9 mouse cellular contexts compared by ENCODE assay signal in the genomic region with DNA sequence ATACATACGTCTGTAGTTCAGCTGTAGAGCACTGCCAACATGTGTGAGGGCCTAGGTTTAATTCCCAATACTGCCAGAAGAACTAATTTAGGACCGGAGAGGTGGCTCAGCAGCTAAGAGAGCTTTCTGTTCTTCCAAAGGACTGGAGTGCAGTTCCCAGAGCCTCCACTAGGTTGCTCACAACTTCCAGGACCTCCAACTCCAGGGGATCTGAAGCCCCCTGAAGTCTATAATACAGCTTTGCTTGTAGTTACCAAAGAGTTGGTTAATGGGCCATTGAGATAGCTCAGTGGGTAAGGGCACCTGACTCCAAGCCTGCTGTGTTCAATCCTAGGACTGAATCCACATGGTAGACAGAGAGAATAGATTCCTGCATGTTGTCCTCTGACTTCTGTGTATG. TPM values are rescaled to one million over a fixed set of nuclear protein-coding genes. Genes with fewer than 3 reads are reported as not detected.
DNase-seq lines count a peak whose midpoint lies in the region; ATAC-seq and TF ChIP-seq lines count a peak whose summit lies in the region.
"Had no signal": no experiment of that assay in that cellular context is flagged by ENCODE, and none has a peak within 500 bp of the region (broad histone marks: within the 10 kb centered on the region; RNA-seq: fewer than 3 reads in every experiment).

No protein-coding gene starts in this region.

- H3K27me3 ChIP-seq in forebrain, embryonic 10.5 days (ENCODE audit: poor library complexity, severe bottlenecking): no peaks in the 10 kb centered on the region
- H3K27me3 ChIP-seq in forebrain, embryonic 13.5 days: no peaks in the 10 kb centered on the region
- no peaks in the 10 kb centered on the region for H3K27me3 ChIP-seq in limb, embryonic 11.5 days (ENCODE audit: control insufficient read depth, insufficient read depth, low read length)
- no peaks in the 10 kb centered on the region for H3K27me3 ChIP-seq in limb, embryonic 10.5 days (ENCODE audit: low read depth, poor library complexity, severe bottlenecking)
- no peaks in the 10 kb centered on the region for H3K27me3 ChIP-seq in Patski

- H3K36me3 ChIP-seq in forebrain, embryonic 10.5 days (replicated peaks): no peaks in the 10 kb centered on the region
- H3K36me3 ChIP-seq in forebrain, embryonic 13.5 days (ENCODE audit: poor library complexity, severe bottlenecking): no peaks in the 10 kb centered on the region
- no peaks in the 10 kb centered on the region for H3K36me3 ChIP-seq in limb, embryonic 11.5 days (ENCODE audit: control insufficient read depth, insufficient read depth, low read length)
- H3K36me3 ChIP-seq in limb, embryonic 10.5 days: no peaks in the 10 kb centered on the region

- H3K4me3 ChIP-seq in forebrain, embryonic 10.5 days: no peak overlapping the region
- H3K4me3 ChIP-seq in forebrain, embryonic 13.5 days: no peak overlapping the region
- H3K4me3 ChIP-seq in limb, embryonic 11.5 days (ENCODE audit: low read depth, low read length): no peak overlapping the region
- no peak overlapping the region for H3K4me3 ChIP-seq in limb, embryonic 10.5 days

- H3K9me3 ChIP-seq in forebrain, embryonic 10.5 days: no peaks in the 10 kb centered on the region
- no peaks in the 10 kb centered on the region for H3K9me3 ChIP-seq in forebrain, embryonic 13.5 days (replicated peaks)
- H3K9me3 ChIP-seq in limb, embryonic 11.5 days (ENCODE audit: control insufficient read depth, low read length): no peaks in the 10 kb centered on the region
- no peaks in the 10 kb centered on the region for H3K9me3 ChIP-seq in limb, embryonic 10.5 days (replicated peaks)

- H3K9ac ChIP-seq in forebrain, embryonic 13.5 days: no peak overlapping the region
- H3K9ac ChIP-seq in limb, embryonic 11.5 days (ENCODE audit: low read length): no peak overlapping the region

- no peak overlapping the region for H3K4me2 ChIP-seq in forebrain, embryonic 13.5 days
- H3K4me2 ChIP-seq in limb, embryonic 11.5 days (ENCODE audit: low read depth, severe bottlenecking): no peak overlapping the region

- H3K4me1 ChIP-seq in forebrain, embryonic 10.5 days: peaks cover under 1% of the 10 kb centered on the region; the same call in 1 of the 2 replicates
- H3K4me1 ChIP-seq in forebrain, embryonic 13.5 days: peaks cover 2% of the 10 kb centered on the region; the same call in 1 of the 2 replicates
- no peaks in the 10 kb centered on the region for H3K4me1 ChIP-seq in limb, embryonic 11.5 days (ENCODE audit: control insufficient read depth, insufficient read depth, low read length)
- no peaks in the 10 kb centered on the region for H3K4me1 ChIP-seq in limb, embryonic 10.5 days

- WGBS in forebrain, embryonic 10.5 days: 78% methylated on average over 2 of the region's 2 CpGs
- WGBS in forebrain, embryonic 13.5 days: 61% methylated on average over 2 of the region's 2 CpGs
- 78% methylated on average over 2 of the region's 2 CpGs for WGBS in limb, embryonic 11.5 days
- 71% methylated on average over 2 of the region's 2 CpGs for WGBS in limb, embryonic 10.5 days

- in situ Hi-C loops in Patski (cut with MboI; ENCODE audit: low pct_unique_long_range_greater_than_20kb): no loop called here

- peak; percentile 26 for DNase-seq in forebrain, embryonic 10.5 days (ENCODE audit: extremely low spot score, low spot score)
- DNase-seq in limb, embryonic 11.5 days (ENCODE audit: low spot score): peak; percentile 47
- DNase-seq in limb, embryonic 10.5 days (ENCODE audit: low spot score): no peak
- DNase-seq in Patski (ENCODE audit: low read depth, low spot score): no peak
- peak; percentile 34 for DNase-seq in mesoderm, embryonic 11.5 days (ENCODE audit: low read depth, low spot score)
- DNase-seq in testis, postnatal 14 days (ENCODE audit: low spot score): no peak
- no peak for DNase-seq in layer of hippocampus, postnatal 25 days (ENCODE audit: extremely low spot score in 1 of 2, low spot score in 1 of 2)
- DNase-seq: heart, postnatal 14 days had no signal

- ATAC-seq in forebrain, embryonic 13.5 days: no peak
- no peak for ATAC-seq in limb, embryonic 11.5 days (ENCODE audit: insufficient number of reproducible peaks, low FRiP score, low TSS enrichment, low read depth)
- no peak for ATAC-seq in Patski

- TF ChIP-seq CTCF in Patski (IDR thresholded peaks at IDR 0.05): peak; percentile 56

- CTCF ChIA-PET in Patski (lab: Charles Lee): interaction anchor here (1.0 to 2.3 kb wide), 3 partner anchors 19 to 26 kb away, joined by 3 to 8 read pairs (median 4); no protein-coding TSS in a partner anchor

- POLR2A ChIA-PET in Patski (lab: Charles Lee): interaction anchor here (0.7 kb wide), 1 partner anchor 27 kb away, joined by 3 read pairs; no protein-coding TSS in a partner anchor

- H3K27ac ChIP-seq in forebrain, embryonic 10.5 days: no peak overlapping the region
- no peak overlapping the region for H3K27ac ChIP-seq in forebrain, embryonic 13.5 days
- H3K27ac ChIP-seq in limb, embryonic 11.5 days (replicated peaks; ENCODE audit: low read depth, low read length): no peak overlapping the region
- no peak overlapping the region for H3K27ac ChIP-seq in limb, embryonic 10.5 days

RNA-seq across cellular contexts. Expression of a gene that starts 39.1 kb away (rescaled TPM):
- polyA plus RNA-seq in forebrain, embryonic 10.5 days (2016; fragmentation: Nextera tagmentation; extraction: Ambion mirVana): 4.6 and 5.3 TPM in 2 replicates
- polyA plus RNA-seq in forebrain, embryonic 13.5 days (2015; fragmentation: Nextera tagmentation; extraction: Ambion mirVana): 4.5 and 5.2 TPM in 2 replicates
- 2.7 and 3.1 TPM in 2 replicates for polyA plus RNA-seq in limb, embryonic 11.5 days (2014; fragmentation: Nextera tagmentation; extraction: Ambion mirVana)
- 4.5 and 5.5 TPM in 2 replicates for polyA plus RNA-seq in limb, embryonic 10.5 days (2016; fragmentation: Nextera tagmentation; extraction: Ambion mirVana)
- polyA plus RNA-seq in Patski (2021): 149 TPM
- 1 to 10 TPM; 3.2 to 5.1 TPM for total RNA-seq in layer of hippocampus, postnatal 25 days (2021)

RNA-seq across cellular contexts. Expression of a gene that starts 40.6 kb away (rescaled TPM):
- polyA plus RNA-seq in forebrain, embryonic 10.5 days (2016; fragmentation: Nextera tagmentation; extraction: Ambion mirVana): 49.7 and 51.6 TPM in 2 replicates
- polyA plus RNA-seq in forebrain, embryonic 13.5 days (2015; fragmentation: Nextera tagmentation; extraction: Ambion mirVana): 57.0 and 57.7 TPM in 2 replicates
- polyA plus RNA-seq in limb, embryonic 11.5 days (2014; fragmentation: Nextera tagmentation; extraction: Ambion mirVana): 47.1 and 47.8 TPM in 2 replicates
- 43.0 and 49.7 TPM in 2 replicates for polyA plus RNA-seq in limb, embryonic 10.5 days (2016; fragmentation: Nextera tagmentation; extraction: Ambion mirVana)
- polyA plus RNA-seq in Patski (2021): 308 TPM
- 100 to 1,000 TPM; 122 to 132 TPM for total RNA-seq in layer of hippocampus, postnatal 25 days (2021)

RNA-seq across cellular contexts. Expression of a gene that starts 55.7 kb away (rescaled TPM):
- polyA plus RNA-seq in forebrain, embryonic 10.5 days (2016; fragmentation: Nextera tagmentation; extraction: Ambion mirVana): 1,607 and 1,608 TPM in 2 replicates
- polyA plus RNA-seq in forebrain, embryonic 13.5 days (2015; fragmentation: Nextera tagmentation; extraction: Ambion mirVana): 1,790 and 1,841 TPM in 2 replicates
- 1,416 and 1,443 TPM in 2 replicates for polyA plus RNA-seq in limb, embryonic 11.5 days (2014; fragmentation: Nextera tagmentation; extraction: Ambion mirVana)
- 1,509 and 1,575 TPM in 2 replicates for polyA plus RNA-seq in limb, embryonic 10.5 days (2016; fragmentation: Nextera tagmentation; extraction: Ambion mirVana)
- polyA plus RNA-seq in Patski (2021): 608 TPM
- 100 to 1,000 TPM; 381 to 413 TPM for total RNA-seq in layer of hippocampus, postnatal 25 days (2021)

RNA-seq across cellular contexts. Expression of a gene that starts 58.9 kb away (rescaled TPM):
- polyA plus RNA-seq in forebrain, embryonic 10.5 days (2016; fragmentation: Nextera tagmentation; extraction: Ambion mirVana): 26.9 and 29.3 TPM in 2 replicates
- polyA plus RNA-seq in forebrain, embryonic 13.5 days (2015; fragmentation: Nextera tagmentation; extraction: Ambion mirVana): 15.1 and 18.4 TPM in 2 replicates
- 20.7 and 23.5 TPM in 2 replicates for polyA plus RNA-seq in limb, embryonic 11.5 days (2014; fragmentation: Nextera tagmentation; extraction: Ambion mirVana)
- polyA plus RNA-seq in limb, embryonic 10.5 days (2016; fragmentation: Nextera tagmentation; extraction: Ambion mirVana): 23.2 and 27.3 TPM in 2 replicates
- polyA plus RNA-seq in Patski (2021): 23.9 TPM
- 10 to 100 TPM; 12.1 to 16.5 TPM for total RNA-seq in layer of hippocampus, postnatal 25 days (2021)

Comparison
In these comparisons a context has a peak if more than half of its experiments do, and no peak if none do; other contexts are left out.
1. DNase-seq: peak in forebrain, embryonic 10.5 days (single experiment), limb, embryonic 11.5 days (single experiment) and mesoderm, embryonic 11.5 days (single experiment); none in limb, embryonic 10.5 days (single experiment), Patski (single experiment), testis, postnatal 14 days (single experiment) and layer of hippocampus, postnatal 25 days (0 of 2).
2. RNA of a gene that starts 39.1 kb away (polyA plus RNA-seq): 149 TPM in Patski (single experiment); 4.5 to 5.5 TPM in limb, embryonic 10.5 days, 4.6 to 5.3 TPM in forebrain, embryonic 10.5 days, 4.5 to 5.2 TPM in forebrain, embryonic 13.5 days and 2.7 to 3.1 TPM in limb, embryonic 11.5 days; every median in the first group is over 10 times any median in the second.